Mouse (Mus musculus) layer of hippocampus, adult 9-10 months (tissue): ENCODE data around the gene Asic1.
A peak's percentile ranks its signal among the peaks of the same experiment; 100 is the strongest.
"Not testable (repeated sequence)": the region's sequence is repeated elsewhere in the genome, so short reads cannot be mapped to it uniquely, and the experiment has no call there.

ENCODE experiments used
- DNase-seq: peaks from one replicate; pipeline ENCODE4 v3.0.0; 2022; ENCODE audit warnings: low spot score

Asic1 gene

DNA sequence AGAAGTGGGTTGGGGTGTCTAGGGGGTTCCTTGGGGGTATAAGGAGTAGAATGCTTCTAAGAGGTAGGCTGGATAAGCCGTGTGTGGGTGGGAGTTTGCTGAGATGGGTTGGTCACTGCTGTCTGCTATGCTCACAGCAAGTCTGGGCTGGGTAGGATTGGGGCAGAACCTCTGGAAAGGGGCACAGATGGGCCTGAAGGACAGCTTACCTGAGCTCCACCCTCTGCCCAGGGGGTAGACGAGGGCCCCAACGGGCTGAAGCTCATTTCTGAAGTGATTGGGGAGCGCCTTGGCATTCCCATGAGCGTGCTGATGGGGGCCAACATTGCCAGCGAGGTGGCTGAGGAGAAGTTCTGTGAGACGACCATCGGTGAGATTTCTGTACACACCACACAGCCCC, 49.7 kb downstream of the Asic1 start:
- no peak for DNase-seq

DNA sequence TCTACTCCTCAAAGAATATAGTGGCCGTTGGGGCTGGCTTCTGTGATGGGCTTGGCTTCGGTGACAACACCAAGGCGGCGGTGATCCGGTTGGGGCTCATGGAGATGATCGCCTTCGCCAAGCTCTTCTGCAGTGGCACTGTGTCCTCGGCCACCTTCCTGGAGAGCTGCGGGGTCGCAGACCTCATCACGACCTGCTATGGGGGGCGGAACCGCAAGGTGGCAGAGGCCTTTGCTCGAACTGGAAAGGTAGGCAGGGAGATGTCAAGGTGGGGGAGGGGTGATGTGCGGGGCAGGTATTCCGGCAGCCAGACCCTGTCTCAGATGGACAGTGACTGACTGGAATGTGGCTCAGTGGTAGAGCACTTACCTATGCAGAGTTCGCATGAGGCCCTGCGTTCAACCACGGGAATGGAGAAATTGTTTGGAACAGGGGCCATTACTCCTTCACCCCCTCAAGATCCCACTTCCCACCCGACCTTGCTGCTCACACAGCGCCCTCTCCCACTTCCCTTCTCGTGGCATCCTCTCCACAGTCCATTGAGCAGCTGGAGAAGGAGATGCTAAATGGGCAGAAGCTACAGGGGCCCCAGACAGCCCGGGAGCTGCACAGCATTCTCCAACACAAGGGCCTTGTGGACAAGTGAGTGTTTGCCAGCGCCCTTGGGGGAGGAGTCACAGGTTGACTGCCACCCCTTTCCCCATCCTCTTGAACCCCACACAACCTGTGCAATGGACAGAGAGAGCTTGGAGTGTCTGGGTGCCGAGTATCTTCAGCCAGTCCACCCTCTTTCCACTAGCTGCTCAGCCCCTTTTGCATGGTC, 52.0 kb downstream of the Asic1 start:
- no peak for DNase-seq

DNA sequence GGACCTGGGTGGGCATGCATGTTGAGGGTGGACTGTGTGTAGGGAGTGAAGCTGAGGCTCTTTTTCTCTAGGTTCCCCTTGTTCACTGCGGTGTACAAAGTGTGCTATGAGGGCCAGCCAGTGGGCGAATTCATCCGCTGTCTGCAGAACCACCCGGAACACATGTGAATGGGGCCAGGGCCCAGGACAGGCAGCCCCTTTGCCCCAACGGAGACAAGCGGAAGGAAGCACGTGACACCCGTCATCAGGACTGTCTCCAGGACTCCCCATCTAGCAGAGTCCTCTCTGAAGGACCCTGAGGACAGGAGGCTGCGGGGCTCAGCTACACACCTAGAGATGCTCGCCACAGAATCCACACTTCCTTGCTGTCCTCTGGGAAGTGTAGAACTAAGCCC, 52.9 kb downstream of the Asic1 start:
- no peak for DNase-seq

DNA sequence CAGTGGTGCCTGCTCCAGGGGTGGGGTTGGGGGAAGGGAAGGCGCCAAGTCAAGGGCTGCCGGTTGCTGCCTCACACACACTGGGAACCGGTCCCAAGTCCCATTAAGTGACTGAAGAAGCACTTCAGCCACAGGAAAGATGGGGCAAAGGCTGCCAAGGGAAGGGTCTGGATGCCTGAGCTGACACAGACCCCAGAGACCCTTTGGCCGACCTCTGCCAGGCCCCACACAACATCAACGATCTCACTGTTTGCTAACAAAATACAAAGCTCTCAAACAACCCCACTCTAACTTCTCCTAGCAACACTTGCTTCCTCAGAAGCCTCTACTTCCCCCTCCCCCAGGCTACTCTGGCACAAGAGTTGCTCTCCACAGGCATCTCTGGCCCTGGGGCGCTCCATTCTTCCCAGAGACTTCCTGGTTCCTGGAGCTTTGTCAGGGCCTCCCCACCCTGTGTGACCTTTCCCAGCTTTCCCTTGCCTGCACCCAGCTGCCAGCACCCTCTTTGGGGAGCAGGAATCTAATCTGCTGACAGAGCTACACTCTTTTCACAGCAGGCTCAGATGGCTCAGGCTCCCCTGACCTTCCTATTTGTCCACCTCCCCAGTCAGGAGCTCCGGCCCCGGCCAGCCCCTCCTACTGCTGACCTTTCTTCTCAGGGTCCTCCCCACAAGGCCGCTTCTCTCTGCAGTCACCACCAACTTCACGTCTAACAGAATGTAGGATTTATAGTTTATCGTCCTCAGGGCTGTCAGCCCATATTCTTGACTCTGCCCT, 53.5 kb downstream of the Asic1 start:
- DNase-seq: no peak

DNA sequence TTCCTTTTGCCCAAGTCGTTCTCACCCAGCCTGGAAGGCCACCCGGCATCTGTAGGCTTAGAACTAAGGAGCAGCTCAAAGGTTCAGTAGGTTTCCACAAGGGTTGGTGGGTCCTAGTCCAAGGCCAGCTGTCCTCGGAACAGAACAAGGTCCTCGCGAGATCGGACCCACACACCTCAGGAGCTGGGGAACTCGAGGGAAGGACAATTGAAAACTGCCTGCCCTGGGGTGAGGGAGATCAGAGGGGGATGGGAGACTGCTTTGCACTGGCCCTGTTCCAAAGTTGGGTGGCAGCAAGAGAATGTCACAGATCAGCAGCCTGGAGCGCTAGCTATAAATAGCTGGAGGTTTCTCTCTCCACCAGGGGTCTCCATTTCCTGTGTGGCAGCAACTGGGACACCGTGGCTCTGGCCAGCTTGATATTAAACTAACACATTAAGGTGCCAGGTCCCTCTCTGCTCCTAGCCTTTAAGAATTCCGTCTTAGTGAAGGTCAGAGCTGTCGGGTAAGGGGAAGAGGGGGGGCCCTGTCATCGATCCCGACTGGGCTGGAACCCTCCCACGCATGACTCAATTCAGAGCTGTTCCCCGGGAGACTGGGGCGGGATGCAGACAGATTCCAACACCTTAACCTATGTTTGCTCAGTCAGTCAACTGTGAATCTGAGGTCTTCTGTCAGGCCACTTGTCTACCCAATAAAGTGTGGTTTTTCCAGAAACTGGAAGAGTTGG, 54.3 kb downstream of the Asic1 start:
- DNase-seq: no peak

DNA sequence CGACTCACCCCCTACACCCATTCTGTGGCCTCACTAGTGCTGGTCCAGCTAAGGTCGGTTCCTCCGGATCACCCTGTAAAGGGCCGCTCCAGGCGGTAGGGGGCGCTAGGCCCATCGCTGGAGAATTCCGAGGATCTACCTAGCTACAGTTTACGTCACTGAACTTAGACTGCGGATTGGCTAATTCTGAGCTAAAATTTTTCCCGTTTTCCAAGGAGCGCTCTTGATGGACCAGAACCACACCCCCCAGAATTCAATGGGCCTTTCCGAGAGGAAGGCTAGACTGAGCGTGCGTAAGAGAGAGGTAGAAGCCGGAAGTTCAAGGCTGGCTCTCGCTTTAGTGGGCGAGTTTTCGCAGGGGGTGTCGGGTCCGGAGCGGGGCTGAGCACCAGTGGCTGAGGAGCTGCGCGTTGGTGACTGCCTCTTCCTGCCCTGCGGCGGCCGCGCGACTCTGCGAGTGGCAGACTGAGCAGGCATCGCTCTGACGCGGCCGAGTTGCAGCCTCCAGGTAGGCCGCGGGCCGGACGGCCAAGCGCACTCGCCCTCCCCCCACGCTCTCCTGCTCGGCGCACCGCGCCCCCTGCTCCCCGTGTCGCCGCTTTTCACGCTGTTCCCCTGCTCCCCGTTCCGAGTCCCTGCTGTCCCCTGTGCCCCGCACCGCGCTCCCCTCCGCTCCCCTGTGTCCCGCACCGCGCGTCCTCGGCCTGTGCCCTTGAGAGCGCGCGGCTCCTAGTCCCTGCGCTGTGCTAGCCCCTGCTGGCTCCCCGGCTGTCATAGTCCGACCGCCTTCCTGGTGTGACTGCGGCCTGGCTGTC, 55.4 kb downstream of the Asic1 start, which contains the start of gene Cox14:
Gene Cox14, plus strand, starts transcription at position 278 of the 815 bp plus-strand sequence.
- peak; percentile 98 for DNase-seq

DNA sequence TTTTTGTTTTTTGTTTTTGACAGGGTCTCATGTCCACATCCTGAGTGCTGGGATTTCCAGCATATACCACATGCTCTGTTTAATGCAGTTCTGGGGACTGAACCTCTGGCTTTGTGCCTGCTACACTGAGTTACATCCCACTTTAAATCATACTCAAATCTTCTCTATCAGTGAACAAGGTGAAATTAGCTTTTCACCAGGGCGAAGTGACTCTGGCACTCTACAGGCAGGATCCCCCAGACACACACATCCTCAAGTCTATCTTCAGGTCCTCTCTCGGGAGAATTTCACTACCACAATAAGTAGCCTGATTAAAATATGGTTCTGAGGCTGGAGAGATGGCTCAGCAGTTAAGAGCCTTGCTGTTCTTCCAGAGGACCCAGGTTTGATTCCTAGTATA, 56.4 kb downstream of the Asic1 start:
- no peak for DNase-seq

DNA sequence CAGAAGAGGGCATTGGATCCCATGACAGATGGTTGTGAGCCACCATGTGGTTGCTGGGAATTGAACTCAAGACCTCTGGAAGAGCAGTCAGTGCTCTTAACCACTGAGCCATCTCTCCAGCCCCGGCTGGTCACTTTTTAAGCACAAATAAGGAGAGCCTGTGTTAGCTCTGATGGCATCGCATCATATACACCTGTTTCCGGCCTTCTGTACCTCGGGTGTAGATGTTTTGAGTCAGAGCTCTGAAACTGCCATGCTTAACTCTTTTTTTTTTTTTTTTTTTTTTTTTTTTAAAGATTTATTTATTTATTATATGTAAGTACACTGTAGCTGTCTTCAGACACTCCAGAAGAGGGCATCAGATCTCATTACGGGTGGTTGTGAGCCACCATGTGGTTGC, 56.9 kb downstream of the Asic1 start:
- DNase-seq: not testable (repeated sequence)

DNA sequence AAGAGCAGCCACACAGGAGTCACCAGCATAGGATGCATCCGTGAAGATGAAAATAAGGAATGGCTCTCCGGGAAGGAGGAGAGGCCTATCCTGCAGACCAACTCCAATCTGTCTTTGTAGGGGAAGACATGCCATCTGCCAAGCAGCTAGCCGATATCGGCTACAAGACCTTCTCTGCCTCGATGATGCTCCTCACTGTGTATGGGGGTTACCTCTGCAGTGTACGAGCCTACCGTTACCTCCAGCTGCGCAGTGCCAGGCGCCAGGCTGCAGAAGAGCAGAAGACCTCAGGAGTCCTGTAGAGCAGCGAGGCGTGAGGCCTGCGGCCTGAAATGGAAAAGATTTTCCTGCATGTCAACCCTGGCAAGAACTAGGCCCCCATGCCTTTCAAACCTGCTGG, 57.4 kb downstream of the Asic1 start:
- no peak for DNase-seq

DNA sequence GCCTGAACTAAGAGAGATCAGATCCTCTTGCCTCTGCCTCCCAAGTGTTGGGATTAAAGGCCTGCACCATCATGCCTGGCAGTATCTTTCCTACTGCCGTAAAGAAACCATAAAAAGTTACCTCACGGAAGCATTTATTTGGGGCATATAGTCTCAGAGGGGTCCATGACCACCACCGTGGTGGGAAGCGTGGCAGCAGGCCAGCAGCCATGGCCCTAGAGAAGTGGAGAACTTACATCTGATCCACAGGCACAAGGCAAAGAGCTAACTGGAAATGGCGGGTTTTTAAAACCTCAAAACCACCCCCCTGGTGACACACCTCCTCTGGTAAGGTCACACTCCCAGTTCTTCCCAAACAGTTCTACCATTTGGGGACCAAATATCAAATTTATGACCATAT, 58.0 kb downstream of the Asic1 start:
- no peak for DNase-seq

DNA sequence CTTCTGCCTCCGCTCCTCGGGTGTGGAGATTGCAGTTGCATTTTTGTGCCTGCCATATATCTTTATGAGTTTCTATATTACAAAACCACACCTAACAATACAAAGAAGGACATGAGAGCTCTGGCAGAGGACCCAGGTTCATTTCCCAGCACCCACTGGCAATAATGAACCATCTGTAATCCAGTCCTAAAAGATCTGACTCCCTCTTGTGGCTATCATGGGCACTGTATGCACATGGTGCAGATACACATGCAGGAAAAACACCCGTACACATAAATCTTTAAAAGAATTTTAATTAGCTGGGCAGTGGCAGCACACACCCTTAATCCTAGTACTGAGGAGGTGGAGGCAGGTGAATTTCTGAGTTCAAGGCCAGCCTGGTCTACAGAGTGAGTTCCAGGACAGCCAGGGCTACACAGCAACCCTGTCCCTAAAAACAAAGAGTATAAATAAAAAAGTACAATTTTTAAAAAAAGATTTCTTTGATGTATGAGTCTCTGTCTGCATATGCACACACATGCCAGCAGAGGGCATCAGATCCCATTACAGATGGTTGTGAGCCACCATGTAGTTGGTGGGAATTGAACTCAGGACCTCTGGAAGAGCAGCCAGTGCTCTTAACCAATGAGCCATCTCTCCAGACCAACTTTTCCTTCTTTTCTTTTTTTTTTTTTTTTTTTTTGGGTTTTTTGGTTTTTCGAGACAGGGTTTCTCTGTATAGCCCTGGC, 59.1 kb downstream of the Asic1 start:
- DNase-seq: no peak

DNA sequence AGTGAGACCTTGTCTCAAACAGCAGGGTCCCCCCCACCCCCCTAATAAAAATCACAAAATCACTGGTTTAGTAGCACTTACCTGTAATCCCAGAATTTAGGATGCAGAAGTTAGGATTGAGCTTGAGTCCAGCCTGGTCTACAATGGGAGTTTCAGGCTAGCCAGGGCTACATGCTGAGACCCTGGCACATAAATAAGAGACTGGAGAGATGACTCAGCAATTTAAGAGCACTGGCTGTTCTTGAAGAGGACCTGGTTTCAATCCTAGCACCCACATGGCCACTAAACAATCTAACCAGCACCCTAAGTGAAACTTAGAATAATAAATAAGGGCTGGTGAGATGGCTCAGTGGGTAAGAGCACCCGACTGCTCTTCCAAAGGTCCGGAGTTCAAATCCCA, 61.0 kb downstream of the Asic1 start:
- no peak for DNase-seq

DNA sequence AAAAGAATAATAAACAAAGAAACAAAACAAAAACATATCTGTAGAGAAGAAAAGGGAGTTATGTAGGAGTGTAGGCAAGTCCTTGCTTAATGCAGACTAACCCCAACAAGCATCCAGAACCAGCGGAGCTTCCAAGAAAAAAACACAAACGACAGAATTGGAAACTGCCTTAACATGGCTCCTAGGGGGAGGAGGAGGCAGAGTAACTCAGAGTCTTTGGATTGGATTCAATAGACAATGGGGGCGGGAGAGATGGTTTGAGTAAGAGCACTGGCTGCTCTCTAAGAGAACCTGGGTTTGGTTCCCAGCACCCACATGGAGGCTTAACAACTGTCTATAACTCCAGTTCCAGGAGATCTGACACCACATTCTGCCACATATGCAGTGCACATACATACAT, 61.5 kb downstream of the Asic1 start:
- no peak for DNase-seq

DNA sequence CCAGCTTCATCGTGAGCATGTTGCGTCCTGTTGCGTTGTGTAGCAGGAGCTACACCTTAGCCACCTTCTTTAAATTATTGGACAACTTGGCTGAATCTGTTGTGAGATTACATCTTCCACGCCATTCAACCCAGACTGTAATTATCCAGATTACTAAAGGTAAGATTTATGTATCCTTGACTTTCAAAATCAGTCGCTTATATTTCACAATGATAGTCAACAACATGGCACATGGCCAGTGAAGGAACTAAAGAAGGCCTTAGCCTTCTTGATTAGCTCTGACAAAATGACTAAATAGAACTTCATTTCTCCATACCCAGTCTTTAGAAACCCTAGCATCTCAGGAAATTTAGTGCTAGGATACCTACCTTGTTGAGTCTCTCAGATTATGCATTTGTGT, 63.0 kb downstream of the Asic1 start:
- DNase-seq: no peak

DNA sequence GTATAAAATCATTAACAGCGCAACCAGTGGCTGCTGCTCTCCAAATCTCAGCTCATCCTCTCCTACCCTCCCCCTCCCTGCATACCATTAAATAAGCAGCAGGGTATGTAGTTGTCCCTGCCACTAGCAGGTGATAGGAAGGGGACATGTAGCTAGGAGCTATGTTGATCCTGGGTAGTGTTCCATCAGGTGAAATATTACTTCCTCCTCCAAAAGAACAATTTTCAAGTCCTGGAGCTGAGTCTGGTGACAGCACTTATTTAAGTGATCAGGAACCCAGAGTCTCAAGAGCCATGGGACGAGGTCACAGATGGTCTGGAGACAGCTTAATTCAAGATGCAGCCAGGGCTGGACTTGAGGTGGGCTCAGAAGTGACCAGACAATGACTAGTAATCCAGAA, 65.5 kb downstream of the Asic1 start:
- peak; percentile 100 for DNase-seq

DNA sequence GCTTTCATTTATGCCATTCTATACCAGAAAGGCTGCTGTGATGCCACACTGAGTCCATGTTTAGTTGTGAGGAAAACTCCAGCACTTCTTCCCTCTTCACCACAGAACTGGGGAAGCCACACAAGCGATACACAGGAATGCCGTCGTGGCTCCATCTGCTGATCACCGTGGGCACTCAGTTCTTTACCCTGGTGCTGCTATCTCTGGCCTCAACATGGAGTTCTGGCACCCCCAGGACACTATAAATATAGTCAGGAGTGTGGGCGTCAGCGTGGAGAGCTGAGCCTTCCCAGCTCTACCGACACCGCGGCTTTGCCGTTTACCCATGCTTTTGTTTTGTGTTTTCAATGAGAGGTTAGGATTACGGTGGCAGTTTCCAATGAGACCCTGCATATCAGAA, 66.5 kb downstream of the Asic1 start:
- DNase-seq: no peak

DNA sequence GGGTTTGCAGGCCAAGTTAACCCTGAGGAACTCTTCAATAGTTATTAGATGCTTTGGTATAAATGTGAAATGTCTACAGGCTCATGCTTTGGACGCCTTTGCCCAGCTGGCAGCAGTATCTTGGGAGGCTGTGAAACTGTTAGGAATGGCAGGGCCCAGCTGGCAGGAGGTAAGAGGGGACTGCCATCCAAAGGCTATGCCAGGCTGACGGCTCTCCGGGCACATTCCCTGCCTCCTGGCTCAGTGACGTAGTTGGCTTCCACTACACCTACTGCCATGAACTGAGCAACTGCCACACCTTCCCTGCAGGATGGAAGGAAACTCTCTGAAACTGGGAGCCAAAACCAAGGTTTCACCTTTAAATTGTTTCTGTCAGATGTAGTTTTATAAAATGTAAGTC, 70.1 kb downstream of the Asic1 start:
- no peak for DNase-seq
